Mouse (Mus musculus): ENCODE results near the gene Col4a6.

Col4a6 gene

DNA sequence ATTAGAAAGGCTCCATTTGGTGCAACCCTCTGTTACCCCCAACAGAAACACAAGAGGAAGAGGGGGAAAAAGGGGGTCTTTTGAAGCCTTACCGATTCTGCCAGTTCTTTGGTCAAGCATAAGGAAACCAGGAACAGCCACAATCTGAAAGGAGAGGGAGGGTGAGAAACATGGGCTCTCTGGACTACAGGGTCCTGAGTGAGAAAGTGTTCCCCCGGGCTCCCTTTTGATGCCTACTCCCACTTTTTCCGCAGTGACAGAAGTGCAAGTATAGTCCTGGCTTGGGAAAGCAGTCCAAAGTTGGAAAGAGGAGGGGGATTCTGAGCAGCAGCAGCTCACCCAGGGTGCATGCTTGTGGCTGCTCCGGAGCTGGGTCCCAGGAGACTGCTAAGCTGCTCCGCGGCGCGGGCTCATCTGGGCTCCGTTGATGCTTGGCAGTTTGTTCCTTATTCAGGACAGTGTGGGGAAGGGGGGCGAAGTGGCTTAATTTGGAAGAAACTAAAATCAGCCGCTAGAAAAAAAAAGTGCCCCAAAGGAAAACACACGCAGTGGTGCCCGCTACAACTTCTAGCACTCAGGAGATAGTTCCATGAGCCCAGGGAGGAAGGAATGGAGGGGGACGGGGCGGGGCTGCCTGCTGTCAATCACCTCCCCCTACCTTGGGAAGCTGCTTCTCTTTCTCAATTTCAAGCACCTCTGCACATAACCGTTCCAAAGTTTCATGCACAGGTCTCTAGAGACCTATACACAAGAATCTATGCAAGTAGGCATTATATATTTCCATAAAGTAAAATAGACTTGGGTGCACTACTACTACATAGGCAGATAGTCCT, at the start of gene Col4a6:
Col4a6 (minus strand) TSS at position 607 of the 833 bp plus-strand sequence.
- DNase-seq = peak; percentile 86

DNA sequence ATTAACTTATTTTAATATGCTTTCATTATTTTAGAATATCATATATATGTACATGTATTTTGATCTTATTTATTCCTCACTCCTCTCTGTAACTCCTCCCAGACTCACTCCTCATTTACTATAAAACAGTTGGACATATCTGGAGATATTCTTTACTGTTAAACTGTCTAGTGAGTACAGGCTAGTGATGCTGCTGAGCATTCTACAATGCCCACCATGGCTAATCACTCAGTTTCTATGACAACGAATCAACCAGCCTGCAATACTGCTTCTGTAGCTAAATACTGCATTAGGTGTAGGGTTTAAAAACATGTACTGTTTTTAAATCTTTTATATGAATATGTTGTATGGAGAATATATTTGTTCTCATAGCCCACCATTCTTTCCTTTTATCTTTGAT, 29.2 kb upstream of the Col4a6 start:
- no peak for DNase-seq

DNA sequence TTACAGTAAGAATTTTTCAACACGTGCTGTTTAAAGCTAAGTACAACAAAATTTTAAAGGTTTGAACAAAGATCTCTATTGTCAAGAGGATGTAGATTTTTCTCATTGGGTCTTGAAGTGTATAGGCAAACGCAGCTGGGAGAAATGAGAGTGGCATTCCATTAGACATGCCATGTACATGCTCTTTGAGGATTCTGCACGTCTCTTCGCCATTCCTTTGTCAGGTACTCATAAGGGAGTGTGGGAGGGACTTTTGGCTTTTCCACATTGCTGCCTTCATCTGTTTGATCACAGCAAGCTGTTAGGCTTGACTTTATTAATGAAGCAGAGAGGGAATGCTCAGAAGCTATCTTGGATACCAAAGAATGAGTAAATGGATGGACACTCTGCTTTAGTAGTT, 20.7 kb upstream of the Col4a6 start:
- no peak for DNase-seq

DNA sequence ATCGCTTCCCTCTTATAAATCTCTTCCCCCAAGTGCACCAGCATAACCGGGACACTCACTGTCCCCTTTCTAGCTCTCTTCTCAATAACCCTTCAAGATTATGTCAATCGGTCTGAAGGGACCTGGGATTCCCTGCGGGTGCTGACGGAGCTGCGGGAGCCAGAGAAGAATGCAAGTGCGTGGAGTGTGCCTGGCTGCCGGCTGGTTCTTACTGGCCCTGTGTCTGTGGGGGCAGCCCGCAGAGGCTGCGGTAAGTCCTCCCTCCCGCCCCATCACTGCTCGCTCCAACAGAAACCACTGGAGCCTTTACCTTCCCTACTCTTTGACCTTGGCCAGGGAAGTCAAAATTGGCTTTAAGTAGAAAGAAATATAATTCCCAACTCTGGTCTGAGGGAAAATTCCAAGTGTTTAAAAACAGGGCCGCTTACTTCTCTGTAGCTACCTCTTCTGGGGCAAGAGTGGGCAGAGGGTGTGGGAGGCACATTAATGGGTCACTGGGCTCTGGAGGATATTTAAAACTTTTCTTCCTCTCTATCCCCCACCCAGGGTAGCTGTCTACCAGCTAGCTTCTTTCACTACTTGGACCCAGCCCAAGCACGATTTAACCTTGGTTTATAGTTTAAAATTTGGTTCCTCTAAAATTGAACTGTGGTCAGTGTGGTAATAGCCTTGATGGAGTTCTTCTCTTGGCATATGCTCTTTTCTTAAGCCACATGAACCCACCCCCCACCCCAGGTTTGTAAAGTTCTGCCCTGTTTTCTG, 1.9 kb upstream of the Col4a6 start:
- peak; percentile 87 for DNase-seq

DNA sequence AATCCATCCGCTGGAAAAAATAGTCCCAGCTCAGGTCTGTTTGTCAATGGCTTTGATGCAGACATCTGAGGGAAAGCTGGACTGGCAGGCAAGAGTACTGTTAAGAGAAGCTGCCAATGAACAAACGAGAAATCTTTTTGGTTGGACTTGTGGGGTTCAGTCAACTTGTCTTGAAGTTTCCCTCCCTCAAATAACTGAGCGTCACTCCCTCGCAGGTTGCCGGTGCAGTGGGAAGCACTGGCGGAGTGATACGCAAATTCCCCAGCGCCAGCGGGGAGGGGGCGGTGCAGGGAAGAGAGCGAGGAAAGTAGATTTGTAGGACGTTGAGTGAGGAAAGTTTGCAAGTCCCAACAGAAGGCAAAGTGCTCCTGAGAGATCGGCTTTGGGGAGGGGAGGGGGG, 1.2 kb upstream of the Col4a6 start, which contains the start of gene Col4a5:
Col4a5 (plus strand) TSS at position 276 of the 400 bp plus-strand sequence.
- DNase-seq = peak; percentile 96

DNA sequence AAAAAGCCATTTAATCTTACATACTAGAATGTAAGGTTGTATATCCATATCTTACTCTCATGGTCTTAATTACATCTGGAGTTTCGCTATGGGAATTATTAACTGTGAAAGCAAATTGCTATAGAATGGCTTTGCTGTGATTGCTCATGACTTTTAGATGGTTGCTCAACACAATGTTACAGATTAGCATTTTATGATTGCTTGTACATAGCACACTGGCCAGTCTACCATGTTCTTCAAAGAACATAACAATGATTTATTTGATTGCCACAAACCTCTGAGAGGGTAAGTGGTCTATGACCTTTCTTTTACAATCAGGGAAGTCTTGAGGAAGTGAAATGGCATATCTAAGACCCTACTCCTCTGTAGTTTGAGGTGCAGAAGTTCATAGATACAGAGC, 25.9 kb downstream of the Col4a6 start:
- no peak for DNase-seq

DNA sequence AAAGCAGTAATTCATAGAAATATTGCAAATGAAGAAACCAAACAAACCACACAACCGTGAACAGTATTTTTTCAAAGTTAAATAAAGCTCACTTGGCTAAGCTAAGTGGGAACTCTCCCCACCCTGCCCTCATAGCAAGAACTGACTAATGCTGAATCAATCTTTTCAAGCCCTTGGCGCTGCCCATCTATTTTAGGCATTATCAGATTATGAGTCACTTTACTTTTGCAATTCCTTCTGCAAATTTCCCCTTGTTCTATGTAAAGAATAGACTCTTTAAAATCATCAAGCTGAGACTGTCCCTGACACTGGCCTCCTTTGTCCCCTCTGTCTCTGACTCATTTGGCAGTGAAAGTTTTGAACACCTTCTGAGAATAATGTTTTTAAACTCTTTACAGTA, 34.5 kb downstream of the Col4a6 start:
- no peak for DNase-seq

DNA sequence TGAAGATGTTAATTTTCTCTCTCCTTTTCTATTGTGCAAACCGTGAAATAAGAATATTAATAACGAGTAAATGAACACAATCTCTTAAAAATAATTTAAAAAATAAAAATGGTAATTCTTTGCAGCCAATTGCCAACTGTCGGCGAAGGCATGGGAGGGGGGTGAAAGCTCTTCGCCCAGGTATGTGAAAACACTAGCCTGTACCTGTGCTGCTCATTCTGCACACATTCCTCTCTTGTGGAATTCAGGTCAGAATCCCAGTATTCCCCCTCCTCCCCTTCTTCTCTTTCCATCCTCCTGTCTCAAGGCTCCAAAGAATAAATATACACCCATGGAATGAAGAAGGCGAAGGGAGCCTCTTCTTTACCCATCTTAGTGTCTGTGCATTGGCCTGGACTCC, 37.1 kb downstream of the Col4a6 start:
- no peak for DNase-seq

DNA sequence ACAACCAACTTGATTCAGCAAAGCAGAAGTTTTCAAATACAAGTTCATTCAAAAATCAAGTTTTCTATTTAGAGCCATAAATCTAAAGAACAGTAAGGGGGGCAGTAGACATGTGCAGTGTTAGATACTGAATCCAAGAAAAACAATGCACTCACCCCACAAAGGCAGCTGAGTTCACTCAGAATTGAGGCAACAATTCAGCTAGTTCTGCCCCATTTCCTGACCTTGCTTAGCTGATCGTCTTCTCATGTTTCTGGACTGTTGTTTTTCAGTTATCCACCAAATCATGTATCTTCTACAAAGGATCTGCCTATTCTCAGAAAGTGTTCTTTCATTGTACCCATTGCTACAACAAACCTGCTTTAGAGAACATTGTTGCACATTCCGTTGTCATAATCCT, 58.6 kb downstream of the Col4a6 start:
- no peak for DNase-seq

DNA sequence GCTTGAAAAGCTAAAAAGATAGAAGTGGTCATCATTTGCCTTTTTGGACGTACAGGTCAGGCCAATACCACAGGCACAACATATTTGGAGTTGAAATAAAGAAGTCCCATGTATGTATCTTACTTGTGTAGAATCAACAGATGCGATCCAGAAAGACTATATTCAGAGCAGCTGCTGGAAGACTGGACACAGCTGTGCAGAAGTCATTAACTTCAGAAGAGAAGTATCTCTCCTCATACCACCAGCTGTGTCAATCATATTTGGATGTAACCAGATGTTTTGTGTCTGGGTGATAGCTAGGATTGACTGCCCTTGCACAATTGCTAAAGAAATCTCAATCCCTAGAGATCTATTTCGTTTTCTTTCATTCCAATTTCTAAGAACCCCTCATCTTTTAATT, 77.6 kb downstream of the Col4a6 start:
- no peak for DNase-seq

DNA sequence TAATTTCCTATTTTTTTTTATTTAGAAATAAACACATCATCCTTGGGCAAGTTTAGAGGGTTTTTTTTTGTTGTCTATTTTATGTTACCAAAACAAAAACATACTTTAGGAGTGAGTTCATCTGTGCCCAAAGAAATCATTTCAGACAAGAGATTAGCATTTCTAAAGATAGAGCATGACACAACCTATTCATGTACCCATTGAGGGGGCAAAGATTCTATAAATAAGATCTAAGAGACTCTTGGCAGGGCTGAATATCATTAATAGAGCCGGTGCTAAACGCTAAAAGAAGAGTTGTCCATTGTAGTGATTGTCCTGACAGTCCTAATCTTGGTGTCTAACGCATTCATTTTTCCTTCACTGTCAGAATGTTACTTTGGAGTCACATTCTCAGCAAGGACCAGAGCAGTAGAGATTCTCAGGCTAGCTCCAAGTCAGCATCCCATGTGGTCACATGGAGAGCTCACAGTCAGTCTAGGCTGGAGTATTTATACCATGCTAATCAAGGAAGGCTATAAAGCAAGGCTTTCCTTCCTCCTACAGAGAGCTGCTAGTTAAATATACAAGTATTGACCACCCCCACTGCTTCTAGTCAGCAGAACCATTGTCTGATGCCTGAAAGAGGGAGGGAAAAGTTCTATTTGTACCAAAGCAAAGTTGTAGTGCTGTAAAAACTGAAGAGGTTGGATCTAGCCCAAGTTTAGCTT, 88.3 kb downstream of the Col4a6 start:
- DNase-seq = no peak

DNA sequence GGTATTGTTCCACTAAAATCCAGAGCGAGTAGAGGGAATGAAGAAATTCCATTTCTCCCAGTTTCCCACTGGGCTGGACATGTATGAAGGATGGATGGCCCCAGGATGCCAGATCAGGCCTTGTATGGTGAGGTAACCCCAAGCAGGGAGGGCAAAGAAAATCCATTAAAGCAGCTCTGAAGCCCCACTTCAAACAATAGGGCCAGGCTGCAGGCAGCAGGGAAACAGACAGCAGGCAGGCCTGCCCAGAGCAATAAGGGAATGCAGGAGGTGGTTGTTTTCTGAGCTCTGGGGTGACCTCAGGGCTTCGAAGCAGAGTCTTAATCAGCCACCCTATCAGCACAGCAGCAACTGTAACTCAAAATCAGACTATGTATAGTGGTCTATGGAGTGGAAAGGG, 89.2 kb downstream of the Col4a6 start:
- no peak for DNase-seq

DNA sequence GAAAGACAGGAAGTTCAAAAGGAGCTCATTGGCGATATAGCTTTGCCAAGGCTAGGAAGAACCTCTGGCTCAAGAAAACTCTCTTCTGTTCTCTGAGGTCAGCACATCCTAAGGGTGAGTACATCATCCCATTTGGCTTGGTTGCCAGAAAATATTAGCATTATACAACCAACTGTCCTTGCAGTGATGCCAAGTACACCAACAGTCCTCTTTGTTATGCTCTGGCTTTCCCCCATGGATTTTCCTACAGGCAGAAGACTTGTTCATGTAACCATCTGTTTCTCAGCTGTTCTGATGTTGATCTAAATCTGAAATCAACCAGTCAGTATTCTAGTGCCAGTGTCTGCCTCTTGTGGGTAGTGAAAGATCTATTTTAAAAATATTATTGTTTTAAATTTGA, 103.6 kb downstream of the Col4a6 start:
- peak; percentile 88 for DNase-seq

DNA sequence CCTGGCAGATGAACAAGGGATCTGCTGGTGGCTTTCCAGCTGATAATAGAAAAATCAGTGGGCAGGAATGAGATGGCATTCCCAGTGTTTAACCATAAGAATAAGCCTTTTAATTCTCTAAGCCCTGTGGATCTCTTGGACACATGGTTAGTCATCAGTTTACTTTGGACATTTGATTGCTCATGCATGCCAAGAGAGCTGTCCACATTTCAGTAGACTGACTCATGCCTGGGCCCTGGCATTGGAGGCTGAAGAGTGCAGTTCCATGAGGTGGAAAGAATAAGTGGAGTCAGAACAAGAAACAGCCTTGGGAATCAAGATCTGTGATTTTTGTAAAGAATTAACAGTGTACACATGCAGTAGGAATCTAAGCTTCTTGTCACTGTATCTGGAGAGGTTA, 110.5 kb downstream of the Col4a6 start:
- peak; percentile 92 for DNase-seq

DNA sequence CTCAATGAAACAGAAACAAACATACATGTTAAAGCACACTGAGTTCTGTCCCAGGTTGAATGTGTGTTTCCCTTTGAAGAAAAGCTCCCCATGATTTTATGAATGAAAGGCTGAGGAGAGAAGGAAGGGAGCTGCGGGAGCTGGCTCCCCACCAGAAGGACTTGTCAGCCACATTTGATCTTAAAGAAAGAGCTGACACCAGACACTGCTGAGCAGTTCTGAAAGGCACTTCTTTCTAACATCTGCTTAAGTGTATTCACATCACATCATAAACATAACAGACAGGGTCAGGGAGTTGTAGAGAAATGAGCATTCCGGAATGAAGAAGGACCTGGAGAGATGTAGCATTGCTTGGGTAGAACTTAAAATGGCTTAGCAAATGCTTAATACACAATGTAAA, 132.5 kb downstream of the Col4a6 start:
- no peak for DNase-seq

DNA sequence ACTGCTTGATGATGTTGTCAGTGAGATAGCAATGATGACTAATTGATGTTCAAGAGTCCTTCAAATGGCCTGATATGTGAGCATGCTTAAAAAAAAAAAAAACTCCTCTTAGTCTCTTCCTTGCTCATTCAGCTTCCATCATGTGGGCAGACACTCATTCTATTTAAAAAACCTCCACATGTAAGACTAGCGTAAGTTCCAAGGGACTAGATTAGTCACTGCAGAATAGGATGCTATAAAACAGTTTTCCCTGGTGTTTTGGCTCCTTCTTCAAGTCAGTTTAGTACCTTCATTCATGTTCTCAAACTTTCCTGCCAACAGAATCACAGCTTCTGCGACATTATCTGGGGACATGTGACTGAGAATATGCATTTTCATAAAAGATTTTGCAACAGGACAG, 145.8 kb downstream of the Col4a6 start:
- no peak for DNase-seq

DNA sequence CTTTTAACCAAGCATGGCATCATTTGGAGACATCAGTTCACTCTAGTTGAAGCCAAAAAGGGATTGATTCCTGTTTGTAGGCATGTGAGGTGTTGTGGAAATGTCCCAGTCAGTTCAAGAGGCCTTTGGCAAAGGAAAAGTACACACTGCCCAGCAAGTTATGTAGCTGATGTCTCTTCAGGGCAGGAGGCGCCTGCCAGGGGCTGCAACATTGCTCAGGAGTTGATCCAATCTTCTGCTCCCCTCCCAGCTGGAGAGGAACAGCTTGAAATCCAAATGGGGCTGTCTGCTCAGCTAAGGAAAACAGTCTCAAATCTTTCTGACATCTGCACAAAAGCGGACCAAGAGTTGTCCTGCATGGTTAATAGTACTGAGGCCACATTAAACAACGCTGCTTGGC, 149.7 kb downstream of the Col4a6 start:
- DNase-seq = peak; percentile 94

DNA sequence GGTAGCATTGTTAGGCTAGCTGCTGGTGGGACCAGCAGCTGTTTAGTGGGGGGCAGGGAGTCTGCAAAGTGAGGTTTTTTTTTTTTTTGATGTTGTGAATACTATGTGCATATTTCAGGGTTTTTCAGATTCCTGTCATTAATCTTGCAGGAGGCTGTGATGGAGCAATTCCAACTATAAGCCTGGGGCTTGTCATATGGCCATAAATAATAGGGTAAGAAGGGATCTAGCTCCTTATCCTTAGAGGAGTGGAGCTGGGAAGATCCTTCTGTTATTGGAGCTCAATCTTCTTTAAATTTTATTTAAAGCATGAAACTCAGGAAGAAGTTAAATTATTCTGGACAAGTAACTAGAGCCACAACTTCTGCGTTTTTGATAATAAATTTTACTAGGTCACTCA, 157.7 kb downstream of the Col4a6 start:
- DNase-seq = no peak

DNA sequence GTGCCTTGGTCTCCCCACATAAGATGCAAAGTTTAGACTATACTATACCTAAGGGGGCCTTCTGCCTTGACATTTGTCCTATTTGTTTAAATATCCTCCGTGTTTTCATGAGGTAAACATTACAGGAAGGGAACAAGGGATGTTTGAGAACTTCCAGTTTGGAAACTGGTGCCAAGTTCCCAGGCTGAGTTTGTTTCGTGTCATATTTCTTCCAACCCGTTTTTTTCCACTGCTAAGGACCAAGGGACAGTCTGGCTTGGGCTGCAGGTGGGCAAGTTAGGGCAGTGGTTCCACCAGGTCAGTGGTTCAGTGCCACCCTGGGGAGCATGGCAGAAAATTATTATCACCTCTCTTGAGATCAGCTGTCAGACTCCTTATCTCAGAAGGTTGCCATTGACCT, 158.1 kb downstream of the Col4a6 start:
- DNase-seq = peak; percentile 83

DNA sequence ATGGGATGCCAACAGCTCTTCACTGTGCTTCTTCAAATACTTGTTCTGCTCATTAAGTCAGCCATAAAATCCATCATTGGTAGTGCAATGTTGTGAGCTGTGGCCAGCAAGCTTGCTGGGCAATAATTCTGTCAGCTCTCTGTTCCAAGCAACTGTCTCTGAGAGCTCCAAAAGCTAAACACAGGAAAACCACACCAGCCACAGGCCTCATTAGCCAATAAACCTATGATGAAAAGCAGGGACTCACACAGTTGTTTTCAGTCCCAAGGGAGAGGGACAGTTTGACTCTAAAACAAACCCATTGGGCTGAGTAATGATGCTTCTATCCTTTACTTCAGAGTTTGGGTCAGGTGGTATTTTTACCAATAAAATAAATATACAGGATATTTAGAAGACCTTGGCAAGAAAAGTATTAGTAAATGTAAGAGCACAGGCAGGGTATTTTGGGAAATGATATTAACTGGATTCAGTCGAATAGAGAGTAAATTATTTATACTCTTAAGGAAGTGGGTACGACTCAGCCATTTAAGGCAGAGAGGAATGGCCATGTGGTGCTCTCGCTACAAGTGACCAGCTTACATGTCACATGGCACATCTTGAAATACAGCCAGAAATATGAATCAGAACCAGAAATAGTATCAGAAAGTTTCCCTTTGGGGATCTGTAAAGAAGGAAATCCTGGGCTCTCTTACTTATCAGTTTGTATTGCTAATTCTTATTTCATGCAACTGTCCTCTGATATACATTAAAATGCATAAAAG, 181.0 kb downstream of the Col4a6 start:
- peak; percentile 78 for DNase-seq

DNA sequence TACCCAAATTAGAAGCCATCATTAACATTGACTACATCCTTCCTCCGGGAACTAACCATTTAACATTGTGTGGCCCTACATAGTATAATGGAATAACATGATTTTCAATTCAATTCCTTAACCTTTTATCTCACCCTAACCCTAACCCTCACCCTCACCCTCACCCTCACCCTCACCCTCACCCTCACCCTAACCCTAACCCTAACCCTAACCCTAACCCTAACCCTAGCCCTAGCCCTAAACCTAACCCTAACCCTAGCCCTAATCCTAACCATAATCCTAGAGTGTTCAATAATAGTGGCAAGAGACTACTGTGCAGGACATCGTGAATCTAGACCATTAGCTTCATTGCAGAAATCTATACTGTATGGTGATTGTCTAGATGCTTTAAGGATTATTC, 197.5 kb downstream of the Col4a6 start:
- no peak for DNase-seq

DNA sequence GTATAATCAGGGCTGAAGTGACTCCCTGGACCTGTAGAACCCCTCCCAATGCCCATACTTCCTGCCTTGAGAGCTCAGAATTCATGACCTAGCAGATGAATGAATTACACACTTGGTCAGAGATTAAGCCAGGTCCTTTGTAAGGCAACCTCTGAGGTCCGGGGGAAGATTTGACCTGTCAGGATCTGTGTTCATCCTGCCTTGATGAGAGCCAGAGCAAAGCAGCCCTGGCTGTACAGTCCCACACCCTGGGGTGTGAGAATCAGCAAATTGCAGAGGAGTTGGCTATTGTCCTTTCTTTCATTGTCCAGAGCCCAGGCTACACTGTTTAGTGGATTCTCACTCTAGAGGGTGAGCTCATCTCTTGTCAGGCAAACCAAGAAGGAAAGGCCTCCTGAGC, 207.9 kb downstream of the Col4a6 start:
- DNase-seq = no peak

DNA sequence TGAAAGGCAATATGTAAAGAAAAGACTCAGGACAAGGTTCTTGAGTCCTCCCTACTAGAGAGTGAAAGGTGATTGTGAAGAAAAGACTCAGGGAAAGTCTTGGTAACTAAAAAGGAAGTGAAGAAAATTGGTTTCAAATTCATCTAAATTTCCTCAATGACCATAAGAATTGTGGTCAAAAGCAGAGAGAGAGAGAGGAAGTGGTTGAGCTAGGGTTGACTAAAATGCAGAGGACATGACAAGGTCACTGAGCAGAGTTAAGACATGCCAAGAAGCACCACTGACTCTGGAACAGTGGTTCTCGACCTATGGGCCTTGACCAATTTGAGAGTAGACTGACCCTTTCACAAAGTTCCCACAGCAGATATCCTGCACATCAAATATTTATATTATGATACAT, 224.2 kb downstream of the Col4a6 start:
- no peak for DNase-seq
